Mouse (Mus musculus) cerebellum, adult 2 months (tissue): ENCODE measurements around the gene Yars. TPM values are rescaled to one million over a fixed set of nuclear protein-coding genes. Genes with fewer than 3 reads are reported as not detected.

ENCODE experiments used
- DNase-seq, 2 experiments: peaks; one replicate each; pipeline ENCODE4 v3.0.0; 2021
- H3K27ac ChIP-seq: fragments of 200-500 bp; 2 replicates; pipeline ENCODE4 v1.5.1; 2012; ENCODE audit warnings: low read length, control low read depth, inconsistent platforms; ENCODE audit not compliant: insufficient read depth
- H3K27me3 ChIP-seq: fragments of 200-500 bp; 2 replicates; pipeline ENCODE4 v1.6.1; 2012; ENCODE audit warnings: inconsistent platforms, mild to moderate bottlenecking, low read length, moderate library complexity; ENCODE audit not compliant: control insufficient read depth, insufficient read depth
- H3K4me1 ChIP-seq: fragments of 200-500 bp; 2 replicates; pipeline ENCODE4 v1.6.1; 2011; ENCODE audit warnings: low read length; ENCODE audit not compliant: control insufficient read depth, insufficient read depth
- H3K4me3 ChIP-seq: fragments of 200-500 bp; replicated peaks from 2 replicates; pipeline ENCODE3; 2011; ENCODE audit warnings: mild to moderate bottlenecking, low read depth, low read length, control low read depth; ENCODE audit not compliant: insufficient read depth
- CTCF ChIP-seq: fragments of 200-500 bp; IDR thresholded peaks from 2 replicates; pipeline ENCODE4 v1.5.1; 2011; ENCODE audit warnings: low read depth, mild to moderate bottlenecking, control low read depth, low read length, moderate library complexity, borderline replicate concordance; ENCODE audit not compliant: insufficient read depth
- POLR2A ChIP-seq: fragments of 200-500 bp; IDR thresholded peaks from 2 replicates; pipeline ENCODE4 v1.6.1; 2011; ENCODE audit warnings: low read length, control low read depth, borderline replicate concordance; ENCODE audit not compliant: insufficient read depth
- WGBS: fragments of 180-500 bp; shearing (Covaris S2); methylation state at CpG from one replicate; pipeline ENCODE4 v1.1.7; 2018; 5-methylcytosine and 5-hydroxymethylcytosine counted together
- polyA plus RNA-seq: library from polyadenylated mRNA; depleted of rRNA; stranded (reverse); fragments of >200 nt; gene quantifications from 2 replicates; pipeline ENCODE4 v1.2.3, GENCODE M21; 2012; rRNA removed

Gene Yars
- polyA plus RNA-seq, result 104 and 107 TPM in 2 replicates

- Histone ChIP-seq H3K27me3 (no peaks in the 10 kb centered on the region), H3K4me3 (peak within 1 kb of the TSS; percentile 91), H3K27ac (peak within 1 kb of the TSS; percentile 81), H3K4me1 (peaks cover 2% of the 10 kb centered on the region)
- WGBS, result under 1% methylated on average over 58 of the region's 58 CpGs
- peak; percentile 95 to 97 for DNase-seq
- TF ChIP-seq CTCF (no peak; the same call in 1 of the 2 replicates), POLR2A (peak; percentile 75)
Observed at GRCm38 (mm10) chr4:129189542-129190519, at the start of gene Yars, which contains the start of gene S100pbp. Gene Yars, plus strand, starts transcription at chr4:129189760. Gene S100pbp, minus strand, starts transcription at chr4:129189727.

GRCm38 (mm10) chr4:129140808-129141207 lies 48.8 kb upstream of the Yars start:
- Histone ChIP-seq H3K27ac (no peak overlapping the region), H3K4me3 (no peak overlapping the region), H3K27me3 (no peaks in the 10 kb centered on the region), H3K4me1 (peaks cover 65% of the 10 kb centered on the region)
- DNase-seq, result no peak
- WGBS, result 87% methylated on average over 4 of the region's 4 CpGs
- TF ChIP-seq POLR2A (no peak), CTCF (no peak)

GRCm38 (mm10) chr4:129141560-129142438 lies 47.8 kb upstream of the Yars start:
- Histone ChIP-seq H3K4me1 (peaks cover 62% of the 10 kb centered on the region), H3K27ac (peak overlapping the region; percentile 42), H3K4me3 (no peak overlapping the region), H3K27me3 (no peaks in the 10 kb centered on the region)
- 19% methylated on average over 17 of the region's 17 CpGs for WGBS
- peak; percentile 48 to 51 for DNase-seq
- no peak for TF ChIP-seq CTCF
- TF ChIP-seq POLR2A, result no peak

GRCm38 (mm10) chr4:129142439-129143045 lies 47.0 kb upstream of the Yars start:
- Histone ChIP-seq H3K4me3 (no peak overlapping the region), H3K27ac (peak overlapping the region; percentile 42), H3K27me3 (no peaks in the 10 kb centered on the region), H3K4me1 (peaks cover 60% of the 10 kb centered on the region)
- TF ChIP-seq CTCF (no peak), POLR2A (no peak)
- 42% methylated on average over 11 of the region's 11 CpGs for WGBS
- peak; percentile 41 to 48 for DNase-seq

- WGBS, result 50% methylated on average over 5 of the region's 5 CpGs
- TF ChIP-seq POLR2A (no peak), CTCF (no peak)
- peaks cover 51% of the 10 kb centered on the region for H3K4me1 ChIP-seq
- H3K27ac ChIP-seq, result peak overlapping the region; percentile 69; the same call in 1 of the 2 replicates
- no peaks in the 10 kb centered on the region for H3K27me3 ChIP-seq
- H3K4me3 ChIP-seq, result no peak overlapping the region
- peak in 1 of 2 experiments; percentile 35 for DNase-seq
Observed at GRCm38 (mm10) chr4:129143509-129143908, 46.1 kb upstream of the Yars start.

- DNase-seq, result peak; percentile 89 to 95
- TF ChIP-seq CTCF (no peak), POLR2A (no peak)
- H3K4me1 ChIP-seq, result peaks cover 48% of the 10 kb centered on the region
- H3K27me3 ChIP-seq, result no peaks in the 10 kb centered on the region
- peak overlapping the region; percentile 86 for H3K27ac ChIP-seq
- WGBS, result 7% methylated on average over 16 of the region's 16 CpGs
- H3K4me3 ChIP-seq, result no peak overlapping the region
Observed at GRCm38 (mm10) chr4:129144401-129145367, 44.9 kb upstream of the Yars start.
